Mouse (Mus musculus): ENCODE results near the gene 4931428F04Rik. TPM values are rescaled to one million over a fixed set of nuclear protein-coding genes. Genes with fewer than 3 reads are reported as not detected.

4931428F04Rik gene
- polyA plus RNA-seq, 1 experiment from 2014 or later, result 0.84 TPM

GRCm38 (mm10) chr8:105326141-105326672 is 36.5 kb upstream of the 4931428F04Rik start, which contains the start of the genes Lrrc29 and Tmem208:
TSS of gene Lrrc29 (minus strand) at chr8:105326278.
TSS of gene Tmem208 (plus strand) at chr8:105326354.
- Histone ChIP-seq H3K36me3 (ENCODE audit: control insufficient read depth, insufficient read depth) (peaks cover 27% of the 10 kb centered on the region), H3K9ac (ENCODE audit: low read depth, low read length) (peak within 1 kb of the TSS; percentile 93), H3K4me2 (ENCODE audit: low read depth, low read length) (peak within 1 kb of the TSS; percentile 80), H3K9me3 (replicated peaks; ENCODE audit: control insufficient read depth, low read length) (no peaks in the 10 kb centered on the region), H3K27ac (ENCODE audit: low read length) (peak within 1 kb of the TSS; percentile 91), H3K4me1 (ENCODE audit: control insufficient read depth, low read depth, low read length) (peaks cover 34% of the 10 kb centered on the region), H3K4me3 (ENCODE audit: low read depth, low read length) (peak within 1 kb of the TSS; percentile 91), H3K27me3 (ENCODE audit: control insufficient read depth, insufficient read depth, low read depth, low read length) (no peaks in the 10 kb centered on the region)
- ATAC-seq (ENCODE audit: low read depth), result peak; percentile 77
- WGBS (ENCODE audit: insufficient replicate concordance), result under 1% methylated on average over 36 of the region's 36 CpGs

GRCm38 (mm10) chr8:105325641-105326093 is 36.0 kb upstream of the 4931428F04Rik start:
- Histone ChIP-seq H3K9ac (ENCODE audit: low read depth, low read length) (peak overlapping the region; percentile 93), H3K4me1 (ENCODE audit: control insufficient read depth, low read depth, low read length) (peaks cover 35% of the 10 kb centered on the region), H3K27ac (ENCODE audit: low read length) (peak overlapping the region; percentile 91), H3K36me3 (ENCODE audit: control insufficient read depth, insufficient read depth) (peaks cover 27% of the 10 kb centered on the region), H3K4me3 (ENCODE audit: low read depth, low read length) (peak overlapping the region; percentile 91), H3K4me2 (ENCODE audit: low read depth, low read length) (peak overlapping the region; percentile 80), H3K9me3 (replicated peaks; ENCODE audit: control insufficient read depth, low read length) (no peaks in the 10 kb centered on the region), H3K27me3 (ENCODE audit: control insufficient read depth, insufficient read depth, low read depth, low read length) (no peaks in the 10 kb centered on the region)
- ATAC-seq (ENCODE audit: low read depth), result peak; percentile 1; the same call in 1 of the 2 replicates
- under 1% methylated on average over 12 of the region's 12 CpGs for WGBS (ENCODE audit: insufficient replicate concordance)

DNA sequence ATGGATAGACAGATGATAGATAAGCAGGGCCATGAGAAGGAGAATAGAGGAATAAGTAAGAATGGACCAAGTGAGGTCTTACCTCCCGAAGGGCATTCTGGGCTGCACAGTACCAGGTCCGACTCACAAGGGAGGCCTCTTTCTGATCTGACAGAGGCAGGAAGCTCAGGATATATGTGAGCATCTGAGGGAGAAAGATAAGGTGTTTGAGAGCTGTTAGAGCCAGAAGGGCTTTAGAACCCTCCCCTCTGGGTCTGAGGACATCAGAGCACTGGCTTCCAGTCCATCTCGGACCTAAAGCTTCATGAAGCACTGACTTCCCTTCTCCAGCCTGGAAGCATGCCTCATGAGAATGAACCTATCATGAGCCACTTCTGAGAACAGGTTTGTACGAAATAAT is 33.5 kb upstream of the 4931428F04Rik start:
- peak overlapping the region; percentile 98 for H3K27ac ChIP-seq (ENCODE audit: low read length)

DNA sequence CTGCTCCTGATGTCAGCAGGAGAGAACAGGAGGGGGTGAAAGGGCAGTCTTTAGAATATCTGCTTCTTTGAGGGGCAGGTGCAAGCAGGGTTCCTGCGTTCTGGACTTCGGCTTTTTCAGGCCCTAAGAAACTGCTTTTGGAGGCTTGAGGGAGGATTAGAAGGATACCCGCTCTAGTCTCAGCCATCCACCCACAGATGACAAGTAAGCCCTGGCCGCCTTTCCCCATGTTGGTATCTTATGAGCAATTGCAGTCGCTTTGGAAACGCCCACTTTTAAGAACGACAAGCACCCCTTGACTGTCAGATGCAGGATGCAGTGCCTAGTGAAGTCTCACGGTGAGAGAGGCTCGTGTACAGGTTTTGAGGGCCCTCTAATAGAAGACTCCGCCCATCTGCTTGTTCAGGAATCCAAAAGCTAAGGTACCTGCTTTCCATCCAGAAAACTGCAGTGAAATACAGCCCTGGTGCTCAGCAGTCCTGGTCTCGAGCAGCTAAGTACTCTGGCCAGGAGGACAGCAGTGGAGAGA is 29.1 kb upstream of the 4931428F04Rik start:
- H3K36me3 ChIP-seq (ENCODE audit: control insufficient read depth, insufficient read depth), result peaks cover 51% of the 10 kb centered on the region
- no peak overlapping the region for H3K4me2 ChIP-seq (ENCODE audit: low read depth, low read length)
- no peaks in the 10 kb centered on the region for H3K27me3 ChIP-seq (ENCODE audit: control insufficient read depth, insufficient read depth, low read depth, low read length)
- no peak overlapping the region for H3K9ac ChIP-seq (ENCODE audit: low read depth, low read length)
- no peaks in the 10 kb centered on the region for H3K9me3 ChIP-seq (replicated peaks; ENCODE audit: control insufficient read depth, low read length)
- H3K4me3 ChIP-seq (ENCODE audit: low read depth, low read length), result no peak overlapping the region
- H3K4me1 ChIP-seq (ENCODE audit: control insufficient read depth, low read depth, low read length), result peaks cover 34% of the 10 kb centered on the region
- ATAC-seq (ENCODE audit: low read depth), result no peak
- 75% methylated on average over 11 of the region's 11 CpGs for WGBS (ENCODE audit: insufficient replicate concordance)
- no peak overlapping the region for H3K27ac ChIP-seq (ENCODE audit: low read length)

More for the DNA sequence above, 33.5 kb upstream of the 4931428F04Rik start:
- peak overlapping the region; percentile 80 for H3K4me2 ChIP-seq (ENCODE audit: low read depth, low read length)
- peak overlapping the region; percentile 63 for H3K4me3 ChIP-seq (ENCODE audit: low read depth, low read length)
- 25% methylated on average over 4 of the region's 4 CpGs for WGBS (ENCODE audit: insufficient replicate concordance)
- H3K27me3 ChIP-seq (ENCODE audit: control insufficient read depth, insufficient read depth, low read depth, low read length), result no peaks in the 10 kb centered on the region
- ATAC-seq (ENCODE audit: low read depth), result peak; percentile 84
- H3K9me3 ChIP-seq (replicated peaks; ENCODE audit: control insufficient read depth, low read length), result no peaks in the 10 kb centered on the region
- H3K9ac ChIP-seq (ENCODE audit: low read depth, low read length), result peak overlapping the region; percentile 66
- H3K4me1 ChIP-seq (ENCODE audit: control insufficient read depth, low read depth, low read length), result peaks cover 51% of the 10 kb centered on the region
- H3K36me3 ChIP-seq (ENCODE audit: control insufficient read depth, insufficient read depth), result peaks cover 20% of the 10 kb centered on the region

DNA sequence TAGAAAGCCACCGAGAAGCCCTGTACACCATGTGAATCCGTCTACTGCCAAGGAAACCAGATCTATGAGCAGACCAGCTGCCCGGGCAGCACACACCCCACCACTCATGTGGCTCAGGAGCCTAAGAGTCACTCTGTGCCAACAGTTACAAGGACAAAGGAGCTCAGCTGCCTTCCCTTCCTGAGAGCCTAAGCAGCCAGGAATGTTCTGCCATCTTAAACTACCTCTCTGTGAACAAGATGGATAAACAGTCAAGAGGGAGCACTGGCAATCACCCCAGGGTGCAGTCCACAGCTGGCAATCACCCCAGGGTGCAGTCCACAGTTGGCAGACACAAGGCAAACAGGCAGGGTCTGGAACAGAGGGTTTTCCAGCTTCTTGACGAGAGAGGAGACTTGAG is 28.3 kb upstream of the 4931428F04Rik start:
- no peak for ATAC-seq (ENCODE audit: low read depth)
- Histone ChIP-seq H3K9ac (ENCODE audit: low read depth, low read length) (no peak overlapping the region), H3K36me3 (ENCODE audit: control insufficient read depth, insufficient read depth) (peaks cover 59% of the 10 kb centered on the region), H3K27ac (ENCODE audit: low read length) (no peak overlapping the region), H3K27me3 (ENCODE audit: control insufficient read depth, insufficient read depth, low read depth, low read length) (no peaks in the 10 kb centered on the region), H3K9me3 (replicated peaks; ENCODE audit: control insufficient read depth, low read length) (no peaks in the 10 kb centered on the region), H3K4me2 (ENCODE audit: low read depth, low read length) (no peak overlapping the region), H3K4me3 (ENCODE audit: low read depth, low read length) (no peak overlapping the region), H3K4me1 (ENCODE audit: control insufficient read depth, low read depth, low read length) (peaks cover 39% of the 10 kb centered on the region)
- whole genome bisulfite sequencing (ENCODE audit: insufficient replicate concordance), result 82% methylated on average over 4 of the region's 4 CpGs

DNA sequence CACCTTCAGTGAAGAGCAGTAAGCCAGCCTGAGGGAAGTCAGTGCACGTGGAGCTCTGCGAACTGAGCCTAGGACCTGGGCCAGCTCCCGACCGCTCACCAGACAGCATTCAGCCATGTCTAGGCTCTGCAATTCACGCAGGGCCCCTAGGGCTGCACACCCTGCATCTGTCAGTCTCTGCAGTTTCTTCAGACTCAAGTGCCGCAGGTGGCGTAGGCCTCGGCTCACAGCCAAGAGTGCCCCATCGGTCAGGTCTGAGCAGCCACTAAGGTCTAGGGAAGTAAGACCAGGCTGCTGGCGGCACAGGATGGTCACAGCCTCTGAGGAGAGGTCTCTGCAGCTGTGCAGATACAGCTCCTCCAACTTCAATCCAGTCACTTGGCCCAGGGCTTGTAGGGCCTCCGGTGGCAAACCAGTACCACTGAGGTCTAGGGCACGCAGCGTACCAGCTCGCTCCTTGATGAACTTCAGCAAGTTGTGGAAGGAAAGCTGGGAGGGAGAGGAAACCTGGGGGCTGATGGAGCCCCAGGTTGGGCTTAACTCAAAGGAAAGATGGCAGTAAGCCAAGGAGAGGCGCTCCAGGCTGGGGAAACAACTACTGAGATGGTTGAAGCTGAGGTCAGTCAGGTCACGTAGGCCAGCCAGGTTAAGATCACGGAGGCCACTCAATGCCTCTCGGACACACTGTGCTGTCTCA is 25.6 kb upstream of the 4931428F04Rik start:
- Histone ChIP-seq H3K4me1 (ENCODE audit: control insufficient read depth, low read depth, low read length) (peaks cover 44% of the 10 kb centered on the region), H3K9me3 (replicated peaks; ENCODE audit: control insufficient read depth, low read length) (no peaks in the 10 kb centered on the region; the same call in 1 of the 2 replicates), H3K4me3 (ENCODE audit: low read depth, low read length) (no peak overlapping the region), H3K4me2 (ENCODE audit: low read depth, low read length) (no peak overlapping the region), H3K9ac (ENCODE audit: low read depth, low read length) (no peak overlapping the region), H3K27ac (ENCODE audit: low read length) (peak overlapping the region; percentile 17; the same call in 1 of the 2 replicates), H3K36me3 (ENCODE audit: control insufficient read depth, insufficient read depth) (peaks cover 77% of the 10 kb centered on the region), H3K27me3 (ENCODE audit: control insufficient read depth, insufficient read depth, low read depth, low read length) (no peaks in the 10 kb centered on the region)
- no peak for ATAC-seq (ENCODE audit: low read depth)
- WGBS (ENCODE audit: insufficient replicate concordance), result 89% methylated on average over 18 of the region's 18 CpGs

GRCm38 (mm10) chr8:105313622-105314402 is 24.1 kb upstream of the 4931428F04Rik start:
- 65% methylated on average over 9 of the region's 9 CpGs for WGBS (ENCODE audit: insufficient replicate concordance)
- no peaks in the 10 kb centered on the region; the same call in 1 of the 2 replicates for H3K9me3 ChIP-seq (replicated peaks; ENCODE audit: control insufficient read depth, low read length)
- H3K4me1 ChIP-seq (ENCODE audit: control insufficient read depth, low read depth, low read length), result peaks cover 30% of the 10 kb centered on the region
- peak overlapping the region; percentile 49 for H3K27ac ChIP-seq (ENCODE audit: low read length)
- peak overlapping the region; percentile 25 for H3K4me2 ChIP-seq (ENCODE audit: low read depth, low read length)
- H3K4me3 ChIP-seq (ENCODE audit: low read depth, low read length), result no peak overlapping the region
- H3K9ac ChIP-seq (ENCODE audit: low read depth, low read length), result no peak overlapping the region; the same call in 1 of the 2 replicates
- peak; percentile 62 for ATAC-seq (ENCODE audit: low read depth)
- peaks cover 82% of the 10 kb centered on the region for H3K36me3 ChIP-seq (ENCODE audit: control insufficient read depth, insufficient read depth)
- no peaks in the 10 kb centered on the region for H3K27me3 ChIP-seq (ENCODE audit: control insufficient read depth, insufficient read depth, low read depth, low read length)

GRCm38 (mm10) chr8:105312891-105313481 is 23.3 kb upstream of the 4931428F04Rik start:
- Histone ChIP-seq H3K4me1 (ENCODE audit: control insufficient read depth, low read depth, low read length) (peaks cover 29% of the 10 kb centered on the region), H3K36me3 (ENCODE audit: control insufficient read depth, insufficient read depth) (peaks cover 79% of the 10 kb centered on the region), H3K4me2 (ENCODE audit: low read depth, low read length) (peak overlapping the region; percentile 25), H3K4me3 (ENCODE audit: low read depth, low read length) (no peak overlapping the region), H3K27ac (ENCODE audit: low read length) (peak overlapping the region; percentile 49), H3K9ac (ENCODE audit: low read depth, low read length) (peak overlapping the region; percentile 30; the same call in 1 of the 2 replicates), H3K9me3 (replicated peaks; ENCODE audit: control insufficient read depth, low read length) (no peaks in the 10 kb centered on the region; the same call in 1 of the 2 replicates), H3K27me3 (ENCODE audit: control insufficient read depth, insufficient read depth, low read depth, low read length) (no peaks in the 10 kb centered on the region)
- 39% methylated on average over 8 of the region's 8 CpGs for WGBS (ENCODE audit: insufficient replicate concordance)
- peak; percentile 66 for ATAC-seq (ENCODE audit: low read depth)

All from liver, embryonic 16.5 days (tissue).